Mouse (Mus musculus) activated CD4-positive, CD25-positive, alpha-beta regulatory T cell, adult 4 months (primary cell): ENCODE measurements around the gene Ramp3. TPM values are rescaled to one million over a fixed set of nuclear protein-coding genes. Genes with fewer than 3 reads are reported as not detected.
"Not testable (repeated sequence)": the region's sequence is repeated elsewhere in the genome, so short reads cannot be mapped to it uniquely, and the experiment has no call there.

Source experiments
- ATAC-seq: one replicate; pipeline ENCODE4 v1.8.0; 2017
- polyA plus RNA-seq, 2 experiments: library from polyadenylated mRNA; unstranded; fragments of 100-300 nt; shearing (Covaris generic); gene quantifications; one replicate each; pipeline ENCODE4 v1.2.1; 2017

The Ramp3 gene
- 1 to 10 TPM; 8.0 to 8.6 TPM for polyA plus RNA-seq

GRCm38 (mm10) chr11:6658271-6658670 is at the start of gene Ramp3:
Ramp3 (plus strand) TSS chr11:6658521.
- no peak for ATAC-seq

DNA sequence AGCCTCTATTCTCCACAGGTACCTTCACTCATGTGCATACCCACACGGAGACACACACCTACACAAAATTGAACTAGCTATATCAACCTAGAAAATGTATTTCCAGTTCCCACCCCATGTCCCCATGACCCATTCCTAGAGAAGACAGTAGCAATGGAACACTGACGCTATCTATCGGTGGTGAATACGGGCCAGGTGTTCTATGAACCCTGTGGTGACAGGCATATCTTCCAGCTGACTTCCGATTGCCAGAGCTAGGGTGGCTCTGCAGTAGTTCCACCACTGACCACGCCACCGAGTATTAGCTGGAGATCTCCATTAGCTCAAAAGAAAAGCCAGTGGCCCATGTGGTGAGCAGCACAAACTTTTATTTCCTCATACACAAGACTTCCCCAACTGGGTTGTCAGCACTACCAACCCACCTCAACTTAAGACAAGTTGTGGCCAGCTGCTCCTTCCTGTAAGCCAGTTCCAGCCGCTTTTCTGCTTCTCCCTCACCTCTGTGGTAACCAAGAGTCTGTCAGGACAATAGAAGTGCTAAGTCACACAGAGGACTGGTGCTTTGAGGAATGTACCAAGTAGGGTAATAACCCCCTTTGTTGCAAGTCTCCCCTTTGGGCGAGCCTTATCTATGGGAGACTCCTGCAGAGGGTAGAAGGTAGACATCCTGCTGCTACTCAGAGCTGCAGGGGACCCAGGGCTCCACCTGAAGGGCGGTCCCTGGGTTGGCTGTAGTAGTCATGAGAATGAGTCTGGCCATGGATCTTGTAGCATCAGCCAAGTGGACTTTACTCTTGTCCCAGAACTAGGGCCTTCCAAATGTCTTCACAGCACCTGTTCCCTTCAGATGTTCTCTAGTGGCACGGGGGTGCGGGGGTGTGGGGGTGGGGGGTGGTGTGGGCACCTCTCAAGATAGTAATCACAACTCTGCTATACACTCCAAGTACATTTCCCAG is 42.8 kb upstream of the Ramp3 start:
- no peak for ATAC-seq

- ATAC-seq: no peak
These were observed 34.6 kb upstream of the Ramp3 start for GRCm38 (mm10) chr11:6623704-6624103.

GRCm38 (mm10) chr11:6624619-6625382 is 33.5 kb upstream of the Ramp3 start:
- ATAC-seq: no peak

GRCm38 (mm10) chr11:6625478-6626387 is 32.6 kb upstream of the Ramp3 start, which contains the start of gene Tbrg4:
Tbrg4 (minus strand) TSS chr11:6626067.
- peak; percentile 77 for ATAC-seq

DNA sequence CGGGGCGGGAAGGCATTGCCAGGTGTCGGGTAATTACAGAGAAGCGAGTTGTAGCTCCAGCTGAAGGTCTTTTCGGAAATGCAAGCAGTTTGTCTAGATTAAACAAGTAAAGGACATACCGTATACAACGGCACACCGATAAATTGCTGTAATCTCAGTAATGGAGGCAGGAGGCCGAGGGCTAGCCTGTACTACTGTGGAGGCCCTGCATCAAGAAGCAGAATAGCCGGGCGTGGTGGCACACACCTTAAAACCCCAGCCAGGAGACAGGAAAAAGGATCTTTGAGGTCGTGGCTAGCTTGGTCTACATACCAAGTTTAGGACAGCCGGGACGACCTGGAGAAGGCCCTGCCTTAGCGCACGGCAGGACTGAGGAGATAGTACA is 31.9 kb upstream of the Ramp3 start:
- no peak for ATAC-seq

- peak; percentile 38 for ATAC-seq
These were observed 30.6 kb upstream of the Ramp3 start for GRCm38 (mm10) chr11:6627731-6628130.

DNA sequence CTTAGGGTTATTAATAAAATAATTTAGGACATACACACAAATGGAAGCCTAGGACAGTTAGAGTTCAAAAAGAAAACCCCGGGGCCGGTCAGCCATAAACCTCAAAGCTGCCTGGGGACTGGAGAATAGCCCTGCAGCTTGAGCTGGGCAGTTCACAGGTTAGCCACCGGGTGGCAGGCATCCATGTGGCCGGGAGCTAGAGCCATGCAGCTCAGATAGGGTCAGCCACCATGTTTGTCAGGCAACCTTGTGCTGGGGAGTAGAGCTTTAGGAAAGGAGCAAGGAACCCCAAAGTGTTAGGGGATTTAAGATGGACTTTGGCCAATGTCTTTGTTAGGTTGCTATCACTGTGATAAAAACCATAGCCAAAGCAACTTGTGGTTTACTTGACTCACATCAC is 29.8 kb upstream of the Ramp3 start:
- no peak for ATAC-seq

DNA sequence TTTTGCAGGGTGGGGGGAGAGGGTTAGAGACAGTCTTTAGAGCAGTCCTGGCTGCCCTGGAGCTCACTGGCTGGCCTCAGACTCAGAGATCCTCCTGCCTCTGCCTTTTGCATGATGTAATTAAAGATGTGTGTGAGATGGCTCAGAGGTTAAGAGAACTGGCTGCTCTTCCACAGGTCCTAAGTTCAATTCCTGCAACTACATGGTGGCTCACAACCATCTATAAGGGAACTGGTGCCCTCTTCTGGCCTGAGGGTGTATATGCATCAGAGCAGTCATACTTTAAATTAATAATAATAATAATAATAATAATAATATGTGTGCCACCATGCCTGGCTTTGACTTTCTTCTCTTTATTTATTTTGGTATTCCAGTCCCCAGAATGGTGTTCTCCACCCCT is 28.7 kb upstream of the Ramp3 start:
- no peak for ATAC-seq

DNA sequence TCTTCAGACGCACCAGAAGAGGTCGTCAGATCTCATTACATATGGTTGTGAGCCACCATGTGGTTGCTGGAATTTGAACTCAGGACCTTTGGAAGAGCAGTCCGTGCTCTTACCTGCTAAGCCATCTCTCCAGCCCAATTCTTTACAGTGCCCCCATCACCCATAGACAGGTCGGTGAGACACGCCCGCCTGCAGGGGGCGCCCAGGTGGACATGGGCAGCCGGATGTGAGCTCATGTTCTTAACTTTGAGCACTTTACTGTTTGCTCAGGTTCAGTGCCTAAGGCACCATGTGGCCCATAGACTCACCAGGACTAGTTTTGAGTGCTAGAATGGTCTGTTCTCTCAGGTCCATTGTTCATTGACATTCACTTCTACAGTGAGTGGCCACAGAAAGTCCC is 22.2 kb upstream of the Ramp3 start:
- no peak for ATAC-seq

DNA sequence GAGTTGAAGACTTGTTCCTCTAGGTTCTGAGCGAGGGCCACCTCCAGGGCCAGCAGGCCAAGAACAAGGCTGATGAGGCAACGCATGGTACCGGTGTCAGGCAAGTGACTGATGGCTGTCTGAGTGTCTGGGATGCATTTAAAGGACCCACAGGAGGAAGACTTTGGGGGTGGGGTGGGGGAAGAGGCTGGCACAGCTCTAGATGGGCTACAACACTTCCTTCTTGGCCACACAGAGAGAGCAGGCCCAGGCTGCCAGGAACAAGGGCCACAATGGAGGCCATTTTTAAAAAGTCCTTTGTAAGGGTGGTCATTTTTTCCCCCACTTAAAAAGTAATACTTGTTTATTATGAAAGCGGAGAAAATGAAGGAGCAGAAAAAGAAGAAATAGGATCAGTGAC is 19.8 kb upstream of the Ramp3 start, which contains the start of gene Wap:
TSS of gene Wap (minus strand) at position 101 of the 400 bp plus-strand sequence.
- ATAC-seq: no peak

DNA sequence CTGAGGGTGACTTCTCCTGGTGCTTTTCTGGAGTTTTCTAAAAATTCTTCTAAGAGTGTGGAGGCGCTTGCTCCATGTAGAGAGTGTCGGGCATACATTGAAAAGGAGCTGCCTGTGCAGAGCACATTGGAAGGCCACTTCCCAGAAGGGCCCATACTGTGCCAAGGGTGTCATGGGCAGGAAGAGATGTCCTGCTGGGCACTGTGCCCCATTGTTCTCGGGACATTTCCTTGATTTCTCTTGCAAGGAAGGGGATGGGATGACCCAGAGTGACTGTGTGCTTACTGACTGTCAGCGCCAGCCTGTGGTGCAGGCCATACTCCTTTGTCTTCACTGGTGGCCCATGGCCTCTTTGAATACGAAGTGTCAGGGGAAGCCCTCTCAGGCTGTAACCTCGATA is 19.2 kb upstream of the Ramp3 start:
- ATAC-seq: no peak

DNA sequence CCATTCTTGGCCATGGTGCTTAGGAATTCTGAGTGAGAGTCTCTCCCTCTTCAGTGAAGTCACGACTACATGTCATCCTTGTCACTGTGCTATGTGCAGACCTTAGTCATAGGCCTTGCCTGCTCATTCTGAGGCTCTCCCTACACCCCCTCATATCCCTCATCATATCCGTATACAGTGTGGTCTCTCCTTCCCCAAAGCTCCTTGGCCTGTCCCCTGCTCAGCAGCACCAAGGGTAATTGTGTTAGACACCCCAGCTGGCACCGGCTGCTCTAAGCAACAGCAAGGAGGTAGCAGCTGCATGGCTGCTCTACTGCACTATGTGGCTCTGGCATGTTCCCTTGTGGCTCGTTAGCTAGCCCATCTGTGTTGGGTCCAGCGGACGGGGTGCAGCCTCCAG is 13.8 kb upstream of the Ramp3 start:
- ATAC-seq: no peak

GRCm38 (mm10) chr11:6647831-6648724 is 10.2 kb upstream of the Ramp3 start:
- no peak for ATAC-seq

GRCm38 (mm10) chr11:6650519-6650918 is 7.8 kb upstream of the Ramp3 start:
- no peak for ATAC-seq

DNA sequence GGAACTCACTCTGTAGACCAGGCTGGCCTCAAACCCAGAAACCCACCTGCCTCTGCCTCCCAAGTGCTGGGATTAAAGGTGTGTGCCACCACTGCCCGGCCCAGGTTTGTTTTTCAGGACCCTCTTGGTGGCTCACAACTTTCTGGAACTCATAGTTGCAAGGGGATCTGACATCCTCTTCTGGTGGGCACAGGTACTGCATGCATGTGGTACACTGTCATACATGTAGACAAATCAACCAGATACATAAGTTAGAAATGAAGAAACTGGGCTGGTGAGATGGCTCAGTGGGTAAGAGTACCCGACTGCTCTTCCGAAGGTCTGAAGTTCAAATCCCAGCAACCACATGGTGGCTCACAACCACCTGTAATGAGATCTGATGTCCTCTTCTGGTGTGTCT is 5.3 kb upstream of the Ramp3 start:
- not testable (repeated sequence) for ATAC-seq

- ATAC-seq: peak; percentile 71
These were observed 3.4 kb upstream of the Ramp3 start for GRCm38 (mm10) chr11:6654903-6655302.

DNA sequence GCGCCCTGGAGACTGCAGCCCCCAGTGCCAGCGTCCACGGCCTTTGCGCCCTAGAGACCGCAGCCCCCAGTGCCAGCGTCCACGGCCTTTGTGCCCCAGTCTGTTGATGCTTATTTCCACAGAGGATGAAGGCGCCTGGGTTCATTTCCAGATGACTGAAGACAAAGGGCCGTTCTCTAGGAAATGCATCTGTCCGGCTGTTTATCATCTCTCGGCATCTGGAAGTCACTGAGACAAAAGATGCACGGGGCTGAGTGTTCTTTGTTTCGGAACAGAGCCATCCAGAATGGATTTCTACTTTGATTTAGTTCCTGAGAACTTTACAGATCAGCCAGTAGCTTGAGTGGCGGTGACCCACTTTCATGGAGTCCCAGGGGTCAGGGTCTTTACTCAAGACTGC is 2.9 kb downstream of the Ramp3 start:
- no peak for ATAC-seq

- ATAC-seq: no peak
These were observed 8.3 kb downstream of the Ramp3 start for GRCm38 (mm10) chr11:6666634-6667033.

DNA sequence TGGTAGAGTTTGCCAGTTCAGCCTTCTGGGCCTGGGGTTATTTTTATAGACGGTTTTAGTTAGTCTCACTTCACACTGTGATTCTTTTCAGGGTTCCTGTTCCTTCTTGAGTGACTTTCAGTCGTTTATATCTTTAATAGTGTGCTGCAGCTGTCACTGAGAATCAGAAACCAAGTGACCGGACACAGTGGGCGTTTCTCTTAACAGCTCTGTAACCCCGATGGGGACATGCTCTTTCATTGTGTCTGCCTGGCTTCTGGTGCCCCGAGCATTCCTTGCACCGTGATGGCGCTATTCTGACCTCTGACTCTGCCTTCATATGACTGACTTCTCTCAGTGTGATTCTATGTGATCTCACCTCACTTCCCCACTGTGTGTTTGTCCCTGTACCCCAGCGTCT is 10.7 kb downstream of the Ramp3 start:
- ATAC-seq: no peak

GRCm38 (mm10) chr11:6670044-6670443 is 11.7 kb downstream of the Ramp3 start:
- no peak for ATAC-seq
